Mouse (Mus musculus) small intestine, adult 2 months (tissue): ENCODE measurements around the gene Tbc1d8.

Experiments used
- CTCF ChIP-seq: fragments of 200-500 bp; IDR thresholded peaks from 2 replicates; pipeline ENCODE4 v1.5.1; 2012; ENCODE audit warnings: low read depth, mild to moderate bottlenecking, control low read depth, inconsistent platforms, low read length, moderate library complexity, mixed read lengths; ENCODE audit not compliant: insufficient replicate concordance, insufficient read length; ENCODE audit errors: extremely low read depth
- POLR2A ChIP-seq: fragments of 200-500 bp; IDR thresholded peaks from 2 replicates; pipeline ENCODE4 v1.6.1; 2012; ENCODE audit warnings: low read depth, mild to moderate bottlenecking, control low read depth, inconsistent platforms, low read length, moderate library complexity

DNA sequence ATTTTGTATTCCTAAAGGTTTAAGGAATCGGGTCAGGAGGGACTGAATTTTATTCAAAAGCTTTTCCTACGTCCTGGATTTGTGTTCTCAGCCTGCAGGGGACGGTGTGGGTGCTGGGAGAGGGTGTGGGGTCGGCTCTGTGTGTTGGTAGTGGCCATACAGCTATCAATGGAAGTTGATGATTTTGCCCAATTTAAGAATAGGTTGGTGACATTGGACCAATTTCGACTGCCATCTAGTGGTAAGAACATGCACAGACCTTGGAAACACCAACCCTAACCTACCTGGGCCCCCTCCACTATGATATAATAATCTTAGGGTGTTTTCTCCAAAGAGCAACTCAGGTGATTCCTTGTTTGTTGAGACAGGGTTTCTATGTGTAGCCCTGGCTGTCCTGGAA is 44.0 kb upstream of the Tbc1d8 start:
- TF ChIP-seq CTCF (peak; percentile 47; the same call in 1 of the 2 replicates), POLR2A (no peak)
